ENCODE assay signal across 27 mouse cellular contexts in the genomic region with DNA sequence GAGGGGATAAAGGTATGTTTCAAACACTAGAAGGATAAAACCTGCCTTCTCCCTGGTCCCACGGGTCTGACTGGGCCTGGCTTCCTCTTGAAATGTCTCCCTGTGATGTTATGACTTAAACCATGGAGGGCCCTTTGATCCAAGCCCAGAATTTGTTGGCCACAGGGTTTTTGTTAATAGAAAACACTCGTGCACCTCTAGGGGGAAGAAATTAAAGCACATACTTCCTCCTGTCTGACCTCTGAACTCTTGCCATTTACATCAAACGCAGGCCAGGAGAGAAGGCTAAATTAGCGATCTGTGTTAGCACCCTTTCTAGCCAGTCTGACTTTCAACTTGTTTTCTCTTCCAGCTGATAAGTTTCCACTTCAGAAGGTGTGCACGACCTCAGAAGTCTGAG. TPM values are rescaled to one million over a fixed set of nuclear protein-coding genes. Genes with fewer than 3 reads are reported as not detected.
DNase-seq lines count a peak whose midpoint lies in the region; ATAC-seq and TF ChIP-seq lines count a peak whose summit lies in the region.
"Had no signal": no experiment of that assay in that cellular context is flagged by ENCODE, and none has a peak within 500 bp of the region (broad histone marks: within the 10 kb centered on the region; RNA-seq: fewer than 3 reads in every experiment).

No protein-coding gene starts in this region.

- H3K27ac ChIP-seq in kidney, adult 2 months (ENCODE audit: insufficient read depth, low read depth, low read length), result no peak overlapping the region
- no peak overlapping the region for H3K27ac ChIP-seq in kidney, embryonic 16.5 days (ENCODE audit: low read length)
- H3K27ac ChIP-seq in midbrain, embryonic 10.5 days (replicated peaks), result peak overlapping the region; percentile 52
- H3K27ac ChIP-seq in midbrain, embryonic 14.5 days (replicated peaks; ENCODE audit: low read depth, low read length), result no peak overlapping the region
- H3K27ac ChIP-seq in stomach, postnatal 0 days (replicated peaks), result no peak overlapping the region
- H3K27ac ChIP-seq: forebrain, embryonic 12.5 days; heart, embryonic 10.5 days; hindbrain, embryonic 15.5 days; intestine, embryonic 15.5 days; kidney, postnatal 0 days; limb, embryonic 12.5 days; neural tube, embryonic 13.5 days; stomach, embryonic 15.5 days had no signal

- no peak for ATAC-seq in kidney, embryonic 16.5 days (ENCODE audit: low FRiP score, low TSS enrichment)
- no peak for ATAC-seq in midbrain, embryonic 14.5 days (ENCODE audit: low FRiP score, low TSS enrichment)
- 0 out of 2 replicates have a peak, but pooled peaks have one; percentile 21 for ATAC-seq in stomach, postnatal 0 days (ENCODE audit: low FRiP score, low TSS enrichment)
- ATAC-seq: intestine, embryonic 15.5 days had no signal

- TF ChIP-seq EP300 in stomach, postnatal 0 days (optimal IDR thresholded peaks at IDR 0.05), result no peak

- peaks cover 40% of the 10 kb centered on the region for H3K4me1 ChIP-seq in kidney, adult 2 months (ENCODE audit: control insufficient read depth, insufficient read depth, low read length)
- H3K4me1 ChIP-seq in kidney, embryonic 16.5 days (ENCODE audit: insufficient read depth, low read length), result peaks cover 54% of the 10 kb centered on the region
- H3K4me1 ChIP-seq in midbrain, embryonic 10.5 days, result peaks cover 98% of the 10 kb centered on the region
- H3K4me1 ChIP-seq in midbrain, embryonic 14.5 days (ENCODE audit: control insufficient read depth, insufficient read depth, low read length), result peaks cover 62% of the 10 kb centered on the region
- peaks cover 2% of the 10 kb centered on the region; the same call in 1 of the 2 replicates for H3K4me1 ChIP-seq in stomach, postnatal 0 days (replicated peaks; ENCODE audit: control insufficient read depth, insufficient read depth)

- TF ChIP-seq CTCF in kidney, adult 2 months (conservative IDR thresholded peaks at IDR 0.05; ENCODE audit: insufficient read depth, insufficient read length, low read depth, low read length), result no peak
- no peak for TF ChIP-seq CTCF in stomach, postnatal 0 days (IDR thresholded peaks at IDR 0.05; ENCODE audit: low read depth)

- TF ChIP-seq POLR2A in kidney, adult 2 months (IDR thresholded peaks at IDR 0.05; ENCODE audit: low read depth, low read length), result no peak

- WGBS in kidney, adult 2 months, result 23% methylated on average over 5 of the region's 5 CpGs
- 9% methylated on average over 5 of the region's 5 CpGs for WGBS in kidney, embryonic 16.5 days
- 9% methylated on average over 5 of the region's 5 CpGs for WGBS in midbrain, embryonic 10.5 days
- 11% methylated on average over 5 of the region's 5 CpGs for WGBS in midbrain, embryonic 14.5 days
- 27% methylated on average over 5 of the region's 5 CpGs for WGBS in stomach, postnatal 0 days

- no peaks in the 10 kb centered on the region for H3K36me3 ChIP-seq in kidney, adult 2 months (ENCODE audit: control insufficient read depth, insufficient read depth, low read length)
- no peaks in the 10 kb centered on the region for H3K36me3 ChIP-seq in kidney, embryonic 16.5 days (ENCODE audit: insufficient read depth, low read length)
- no peaks in the 10 kb centered on the region for H3K36me3 ChIP-seq in midbrain, embryonic 10.5 days
- no peaks in the 10 kb centered on the region for H3K36me3 ChIP-seq in midbrain, embryonic 14.5 days (ENCODE audit: control insufficient read depth, insufficient read depth, low read length)
- H3K36me3 ChIP-seq in stomach, postnatal 0 days (ENCODE audit: control insufficient read depth, insufficient read depth, low read length), result no peaks in the 10 kb centered on the region
- H3K36me3 ChIP-seq: forebrain, embryonic 12.5 days; heart, embryonic 10.5 days; hindbrain, embryonic 15.5 days; intestine, embryonic 15.5 days; limb, embryonic 12.5 days; neural tube, embryonic 13.5 days; stomach, embryonic 15.5 days had no signal

- no peaks in the 10 kb centered on the region for H3K9me3 ChIP-seq in kidney, embryonic 16.5 days (ENCODE audit: low read length)
- no peaks in the 10 kb centered on the region for H3K9me3 ChIP-seq in midbrain, embryonic 10.5 days (replicated peaks)
- H3K9me3 ChIP-seq in midbrain, embryonic 14.5 days (ENCODE audit: control insufficient read depth, low read length), result no peaks in the 10 kb centered on the region
- H3K9me3 ChIP-seq in stomach, postnatal 0 days (ENCODE audit: control insufficient read depth, low read length), result no peaks in the 10 kb centered on the region
- H3K9me3 ChIP-seq: forebrain, embryonic 12.5 days; heart, embryonic 10.5 days; hindbrain, embryonic 15.5 days; intestine, embryonic 15.5 days; limb, embryonic 12.5 days; neural tube, embryonic 13.5 days; stomach, embryonic 15.5 days had no signal

- H3K4me2 ChIP-seq in kidney, embryonic 16.5 days (replicated peaks; ENCODE audit: low read depth, low read length), result no peak overlapping the region
- H3K4me2 ChIP-seq in midbrain, embryonic 14.5 days (ENCODE audit: low read length), result no peak overlapping the region
- H3K4me2 ChIP-seq in stomach, postnatal 0 days (replicated peaks; ENCODE audit: low read depth), result no peak overlapping the region
- H3K4me2 ChIP-seq: forebrain, embryonic 12.5 days; hindbrain, embryonic 15.5 days; intestine, embryonic 15.5 days; limb, embryonic 12.5 days; liver, embryonic 11.5 days; midbrain, embryonic 11.5 days; neural tube, embryonic 13.5 days; stomach, embryonic 15.5 days had no signal

- peak; percentile 33 for DNase-seq in kidney, adult 2 months
- no peak for DNase-seq in midbrain, embryonic 10.5 days (ENCODE audit: low spot score)
- no peak for DNase-seq in midbrain, embryonic 14.5 days
- peak; percentile 64 for DNase-seq in forelimb bud, embryonic 11.5 days (ENCODE audit: low read depth, low spot score)
- no peak for DNase-seq in stomach, postnatal 0 days (ENCODE audit: low spot score)
- DNase-seq in adrenal gland, postnatal 36 days, result no peak
- DNase-seq: adrenal gland, adult 2 months; cerebellum, adult 18-20 months; cerebellum, postnatal 14 days; gastrocnemius, postnatal 10 days; heart, postnatal 4 days; lung, adult 2 months; retina, postnatal 1 day; thymus, adult 18-20 months; thymus, postnatal 4 days had no signal

- no peak overlapping the region for H3K4me3 ChIP-seq in kidney, adult 2 months (ENCODE audit: insufficient read depth, low read depth, low read length)
- no peak overlapping the region for H3K4me3 ChIP-seq in kidney, embryonic 16.5 days (ENCODE audit: low read length)
- no peak overlapping the region for H3K4me3 ChIP-seq in midbrain, embryonic 10.5 days
- H3K4me3 ChIP-seq in midbrain, embryonic 14.5 days (replicated peaks; ENCODE audit: low read depth, low read length), result no peak overlapping the region
- H3K4me3 ChIP-seq in stomach, postnatal 0 days (ENCODE audit: low read depth, low read length), result no peak overlapping the region
- H3K4me3 ChIP-seq: forebrain, embryonic 12.5 days; heart, embryonic 10.5 days; hindbrain, embryonic 15.5 days; intestine, embryonic 15.5 days; limb, embryonic 12.5 days; myocyte; neural tube, embryonic 13.5 days; stomach, embryonic 15.5 days had no signal

- no peak overlapping the region for H3K9ac ChIP-seq in kidney, embryonic 16.5 days (replicated peaks; ENCODE audit: low read length)
- no peak overlapping the region for H3K9ac ChIP-seq in midbrain, embryonic 14.5 days (replicated peaks; ENCODE audit: low read length)
- H3K9ac ChIP-seq in stomach, postnatal 0 days (ENCODE audit: low read length), result no peak overlapping the region
- H3K9ac ChIP-seq: forebrain, embryonic 12.5 days; hindbrain, embryonic 15.5 days; intestine, embryonic 15.5 days; limb, embryonic 12.5 days; neural tube, embryonic 13.5 days; stomach, embryonic 15.5 days had no signal

- no peaks in the 10 kb centered on the region for H3K27me3 ChIP-seq in kidney, adult 2 months (replicated peaks; ENCODE audit: control insufficient read depth, insufficient read depth, low read length)
- no peaks in the 10 kb centered on the region for H3K27me3 ChIP-seq in kidney, embryonic 16.5 days (ENCODE audit: insufficient read depth, low read length)
- H3K27me3 ChIP-seq in midbrain, embryonic 10.5 days (ENCODE audit: low read depth, poor library complexity, severe bottlenecking), result no peaks in the 10 kb centered on the region
- H3K27me3 ChIP-seq in midbrain, embryonic 14.5 days (ENCODE audit: control insufficient read depth, insufficient read depth, low read length), result no peaks in the 10 kb centered on the region
- H3K27me3 ChIP-seq in stomach, postnatal 0 days (ENCODE audit: control insufficient read depth, insufficient read depth, low read length), result no peaks in the 10 kb centered on the region
- H3K27me3 ChIP-seq: hindbrain, embryonic 15.5 days; intestine, embryonic 15.5 days; limb, embryonic 12.5 days; neural tube, embryonic 13.5 days; stomach, embryonic 15.5 days had no signal

RNA-seq across cellular contexts. Expression of gene Cachd1, which starts 19.0 kb away (rescaled TPM):
- 61.0 and 69.3 TPM in 2 replicates for polyA plus RNA-seq in kidney, adult 2 months (2012; rRNA removed)
- polyA plus RNA-seq in kidney, embryonic 16.5 days (2015; fragmentation: Nextera tagmentation; extraction: Ambion mirVana), result 12.0 and 17.9 TPM in 2 replicates
- 34.8 and 42.7 TPM in 2 replicates for polyA plus RNA-seq in midbrain, embryonic 10.5 days (2016; fragmentation: Nextera tagmentation; extraction: Ambion mirVana)
- polyA plus RNA-seq in midbrain, embryonic 14.5 days (2014; fragmentation: Nextera tagmentation; extraction: Ambion mirVana), result 50.0 TPM in 2 replicates
- 6.4 and 7.0 TPM in 2 replicates for polyA plus RNA-seq in stomach, postnatal 0 days (2015; fragmentation: Nextera tagmentation; extraction: Ambion mirVana)
- 10 to 100 TPM in 1 of 2 experiments, 1 to 10 TPM in 1; 8.6 to 12.1 TPM for total RNA-seq in adrenal gland, postnatal 36 days (2021)

Comparison
In these comparisons a context has a peak if more than half of its experiments do, and no peak if none do; other contexts are left out.
1. DNase-seq: peak in kidney, adult 2 months (single experiment) and forelimb bud, embryonic 11.5 days (single experiment); none in midbrain, embryonic 10.5 days (single experiment), midbrain, embryonic 14.5 days (single experiment), stomach, postnatal 0 days (single experiment) and adrenal gland, postnatal 36 days (0 of 2).